Mouse (Mus musculus) left cerebral cortex, adult 8-10 months (tissue): ENCODE measurements around the gene Rab33b. TPM values are rescaled to one million over a fixed set of nuclear protein-coding genes. Genes with fewer than 3 reads are reported as not detected.
"Not testable (repeated sequence)": the region's sequence is repeated elsewhere in the genome, so short reads cannot be mapped to it uniquely, and the experiment has no call there.

Source experiments
- DNase-seq, 2 experiments: peaks; one replicate each; pipeline ENCODE4 v3.0.0; 2022; ENCODE audit warnings: low spot score in 2 of 2
- total RNA-seq, 4 experiments: library from RNA; stranded (reverse); gene quantifications; 2 replicates each; pipeline ENCODE4 v1.2.4; 2022

The Rab33b gene
- 10 to 100 TPM; 24.0 to 28.2 (median 25.3) TPM for total RNA-seq

- DNase-seq: peak; percentile 96 to 98
These were observed at the start of gene Rab33b for GRCm38 (mm10) chr3:51483741-51484359. Rab33b (plus strand) TSS chr3:51483920.

GRCm38 (mm10) chr3:51434364-51434763, 49.4 kb upstream of the Rab33b start:
- not testable (repeated sequence) for DNase-seq

GRCm38 (mm10) chr3:51434871-51435595, 48.7 kb upstream of the Rab33b start:
- DNase-seq: no peak

- DNase-seq: no peak
These were observed 15.2 kb upstream of the Rab33b start for GRCm38 (mm10) chr3:51468530-51468929.

- DNase-seq: no peak
These were observed 8.0 kb upstream of the Rab33b start for GRCm38 (mm10) chr3:51475706-51476105.

- DNase-seq: no peak
These were observed 3.8 kb upstream of the Rab33b start for GRCm38 (mm10) chr3:51479893-51480292.

GRCm38 (mm10) chr3:51481059-51481458, 2.7 kb upstream of the Rab33b start:
- DNase-seq: no peak

GRCm38 (mm10) chr3:51481881-51482280, 1.8 kb upstream of the Rab33b start:
- no peak for DNase-seq

GRCm38 (mm10) chr3:51482781-51483180, 939 bp upstream of the Rab33b start:
- DNase-seq: no peak

GRCm38 (mm10) chr3:51484370-51484769, 650 bp downstream of the Rab33b start:
- DNase-seq: no peak

- DNase-seq: no peak
These were observed 1.6 kb downstream of the Rab33b start for GRCm38 (mm10) chr3:51485347-51485746.

- no peak for DNase-seq
These were observed 2.9 kb downstream of the Rab33b start for GRCm38 (mm10) chr3:51486491-51487195.

- no peak for DNase-seq
These were observed 6.5 kb downstream of the Rab33b start for GRCm38 (mm10) chr3:51490088-51490753.

- DNase-seq: no peak
These were observed 9.6 kb downstream of the Rab33b start for GRCm38 (mm10) chr3:51493272-51493838.

GRCm38 (mm10) chr3:51494466-51494865, 10.7 kb downstream of the Rab33b start:
- no peak for DNase-seq

GRCm38 (mm10) chr3:51495646-51496045, 11.9 kb downstream of the Rab33b start:
- no peak for DNase-seq

- DNase-seq: no peak
These were observed 14.3 kb downstream of the Rab33b start for GRCm38 (mm10) chr3:51497978-51498377.

GRCm38 (mm10) chr3:51498659-51499058, 14.9 kb downstream of the Rab33b start:
- DNase-seq: no peak

- DNase-seq: no peak
These were observed 16.2 kb downstream of the Rab33b start for GRCm38 (mm10) chr3:51499876-51500275.

- no peak for DNase-seq
These were observed 20.7 kb downstream of the Rab33b start for GRCm38 (mm10) chr3:51504385-51504952.

- DNase-seq: no peak
These were observed 21.7 kb downstream of the Rab33b start for GRCm38 (mm10) chr3:51505465-51505864.
